Mouse (Mus musculus) stomach, embryonic 14.5 days (tissue): Measurements from ENCODE around the gene Senp3. TPM values are rescaled to one million over a fixed set of nuclear protein-coding genes. Genes with fewer than 3 reads are reported as not detected.
"Not testable (repeated sequence)": the region's sequence is repeated elsewhere in the genome, so short reads cannot be mapped to it uniquely, and the experiment has no call there.

Source experiments
- ATAC-seq: fragments of 200-750 bp; cut with Nextera tagmentation; 2 replicates; pipeline ENCODE4 v1.8.0; 2017; ENCODE audit warnings: low read depth, moderate TSS enrichment; ENCODE audit not compliant: insufficient number of reproducible peaks, insufficient read depth, low FRiP score
- H3K27ac ChIP-seq: fragments of 300-500 bp; sonication (generic); 2 replicates; pipeline ENCODE4 v1.5.1; 2014; ENCODE audit warnings: mild to moderate bottlenecking, low read length, moderate library complexity, mixed read lengths
- H3K27me3 ChIP-seq: fragments of 300-500 bp; sonication (generic); 2 replicates; pipeline ENCODE4 v1.6.1; 2014; ENCODE audit warnings: low read length, control low read depth, mixed read lengths; ENCODE audit not compliant: control insufficient read depth, insufficient read depth
- H3K36me3 ChIP-seq: fragments of 300-500 bp; sonication (generic); 2 replicates; pipeline ENCODE4 v1.6.1; 2014; ENCODE audit warnings: mild to moderate bottlenecking, control low read depth, low read length, moderate library complexity, mixed read lengths; ENCODE audit not compliant: control insufficient read depth, insufficient read depth
- H3K4me1 ChIP-seq: fragments of 300-500 bp; sonication (generic); 2 replicates; pipeline ENCODE4 v1.6.1; 2014; ENCODE audit warnings: low read length, control low read depth, mixed read lengths; ENCODE audit not compliant: control insufficient read depth, insufficient read depth
- H3K4me2 ChIP-seq: fragments of 300-500 bp; sonication (generic); replicated peaks from 2 replicates; pipeline ENCODE4 v1.6.1; 2014; ENCODE audit warnings: low read depth, low read length, control low read depth
- H3K4me3 ChIP-seq: fragments of 300-500 bp; sonication (generic); 2 replicates; pipeline ENCODE4 v1.5.1; 2014; ENCODE audit warnings: low read depth, low read length, control low read depth
- H3K9ac ChIP-seq: fragments of 300-500 bp; sonication (generic); replicated peaks from 2 replicates; pipeline ENCODE4 v1.6.1; 2014; ENCODE audit warnings: low read depth, mild to moderate bottlenecking, control low read depth, low read length, moderate library complexity, mixed read lengths
- H3K9me3 ChIP-seq: fragments of 300-500 bp; sonication (generic); 2 replicates; pipeline ENCODE4 v1.6.1; 2016; ENCODE audit warnings: low read depth, low read length, control low read depth; ENCODE audit not compliant: control insufficient read depth
- WGBS: fragments of 180-500 bp; shearing (Covaris S2); extraction: QIAGEN DNeasy Blood & Tissue Kit; methylation state at CpG from one replicate; pipeline ENCODE4 v1.1.7; 2014; 5-methylcytosine and 5-hydroxymethylcytosine counted together
- microRNA counts: library from miRNA; unstranded; fragments of <30 nt; microRNA quantifications from one replicate; lab custom pipeline; 2016
- microRNA-seq: library from miRNA; unstranded; fragments of <30 nt; microRNA quantifications from one replicate; pipeline ENCODE4, GENCODE M21; 2016
- polyA plus RNA-seq: library from polyadenylated mRNA; unstranded; fragments of >200 nt; fragmentation: Nextera tagmentation; extraction: Ambion mirVana; gene quantifications from 2 replicates; pipeline ENCODE4 v1.2.1, GENCODE M21; 2014

Gene Senp3
- polyA plus RNA-seq, 1 experiment from 2014 or later = 102 TPM

- peaks cover 5% of the 10 kb centered on the region for H3K36me3 ChIP-seq
- ATAC-seq = peak; percentile 54
- peaks cover 17% of the 10 kb centered on the region for H3K4me1 ChIP-seq
- H3K9me3 ChIP-seq = no peaks in the 10 kb centered on the region
- peak overlapping the region; percentile 95 for H3K9ac ChIP-seq
- peak overlapping the region; percentile 98 for H3K4me3 ChIP-seq
- H3K27ac ChIP-seq = peak overlapping the region; percentile 90
- H3K4me2 ChIP-seq = peak overlapping the region; percentile 81
- WGBS = under 1% methylated on average over 37 of the region's 50 CpGs
- H3K27me3 ChIP-seq = no peaks in the 10 kb centered on the region
Observed at GRCm38 (mm10) chr11:69633128-69633866, 48.6 kb downstream of the Senp3 start.

DNA sequence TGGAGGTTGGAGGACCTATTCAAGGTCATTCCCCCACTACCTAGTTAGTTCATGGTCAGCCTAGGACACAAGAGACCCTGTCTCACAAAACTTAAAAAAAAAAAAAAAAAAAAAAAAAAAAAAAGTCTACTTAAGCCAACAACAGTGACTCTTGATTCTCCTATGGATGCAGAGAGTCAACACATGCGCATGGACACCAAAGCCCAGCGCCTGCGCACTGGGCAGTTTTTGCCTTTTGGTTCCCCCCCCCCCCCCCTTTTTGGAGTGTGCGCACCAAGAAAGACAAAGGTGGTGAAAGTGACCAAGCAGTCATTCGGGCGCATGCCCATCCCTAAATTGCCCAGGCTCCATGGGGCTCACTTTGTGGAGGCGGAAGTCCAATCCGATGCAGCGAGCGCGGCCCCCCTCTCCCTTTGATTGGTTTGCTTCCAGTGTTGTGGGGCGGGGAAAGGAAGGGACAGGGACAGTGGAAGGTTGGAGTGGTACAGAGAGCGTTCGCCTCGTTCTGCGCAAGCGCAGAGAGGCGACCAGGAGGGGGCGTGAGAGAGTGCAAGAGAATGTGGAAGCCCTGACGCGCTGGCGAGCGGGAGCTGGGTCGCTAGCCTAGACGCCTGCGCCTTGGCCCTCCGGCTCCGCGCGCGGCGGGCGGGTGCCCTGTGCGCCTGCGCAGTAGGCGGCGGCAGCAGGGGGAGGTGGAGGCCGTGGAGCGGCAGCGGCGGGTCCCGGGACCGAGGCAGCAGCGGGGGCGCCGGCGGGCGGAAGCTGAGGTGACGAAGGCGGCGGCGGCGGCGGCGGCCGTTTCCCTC lies 49.4 kb downstream of the Senp3 start, which contains the start of gene Fxr2:
TSS of gene Fxr2 (plus strand) at position 707 of the 806 bp plus-strand sequence.
- Histone ChIP-seq H3K4me2 (peak within 1 kb of the TSS; percentile 81), H3K36me3 (peaks cover 3% of the 10 kb centered on the region), H3K4me3 (peak within 1 kb of the TSS; percentile 98), H3K9ac (peak within 1 kb of the TSS; percentile 95), H3K4me1 (peaks cover 17% of the 10 kb centered on the region), H3K9me3 (no peaks in the 10 kb centered on the region), H3K27ac (peak within 1 kb of the TSS; percentile 90), H3K27me3 (no peaks in the 10 kb centered on the region)
- under 1% methylated on average over 42 of the region's 56 CpGs for WGBS
- peak; percentile 99 for ATAC-seq

- peaks cover 9% of the 10 kb centered on the region for H3K4me1 ChIP-seq
- ATAC-seq = no peak
- no peak overlapping the region for H3K9ac ChIP-seq
- 71% methylated on average over 1 of the region's 1 CpGs for WGBS
- no peak overlapping the region for H3K4me3 ChIP-seq
- H3K27ac ChIP-seq = no peak overlapping the region
- no peaks in the 10 kb centered on the region for H3K36me3 ChIP-seq
- no peak overlapping the region for H3K4me2 ChIP-seq
- no peaks in the 10 kb centered on the region for H3K9me3 ChIP-seq
- H3K27me3 ChIP-seq = no peaks in the 10 kb centered on the region
Observed at GRCm38 (mm10) chr11:69629802-69630201, 52.1 kb downstream of the Senp3 start.

GRCm38 (mm10) chr11:69628286-69628685 lies 53.6 kb downstream of the Senp3 start:
- Histone ChIP-seq H3K36me3 (no peaks in the 10 kb centered on the region), H3K4me3 (no peak overlapping the region), H3K4me2 (no peak overlapping the region), H3K9ac (no peak overlapping the region), H3K27ac (no peak overlapping the region), H3K9me3 (no peaks in the 10 kb centered on the region), H3K4me1 (no peaks in the 10 kb centered on the region), H3K27me3 (no peaks in the 10 kb centered on the region)
- no peak for ATAC-seq
- 36% methylated on average over 6 of the region's 6 CpGs for WGBS

GRCm38 (mm10) chr11:69624339-69624738 lies 57.5 kb downstream of the Senp3 start:
- not testable (repeated sequence) for H3K4me3 ChIP-seq, H3K27ac ChIP-seq, ATAC-seq, H3K9me3 ChIP-seq, H3K9ac ChIP-seq, H3K27me3 ChIP-seq, H3K4me2 ChIP-seq, H3K4me1 ChIP-seq, H3K36me3 ChIP-seq
- WGBS = 81% methylated on average over 2 of the region's 2 CpGs

MicroRNAs encoded within 50 kb of the gene (microRNA counts, 519-probe panel; counts per million panel counts)
- microRNA mmu-miR-1934 (lab: Ali Mortazavi, UCI) = not detected
- microRNA mmu-miR-467f (lab: Ali Mortazavi, UCI) = 2,828 counts per million, percentile 49 among the panel's probes with 10 or more counts

Small RNA genes within 50 kb of the gene (microRNA-seq; reads per million reads assigned to microRNA genes)
- gene Mir1934 = 3.1 reads per million, percentile 6 among the genes with 10 or more reads in this experiment
- not detected for gene Mir467f

Other genes starting within 250 kb of the Senp3 start
- gene Dnah2, start 133.0 kb downstream of the Senp3 start, polyA plus RNA-seq = 1.4 and 2.3 TPM in 2 replicates
- 5.5 and 5.7 TPM in 2 replicates for gene Efnb3, start 121.9 kb downstream of the Senp3 start, polyA plus RNA-seq
- 22.1 and 23.1 TPM in 2 replicates for gene Wrap53, start 101.8 kb downstream of the Senp3 start, polyA plus RNA-seq
- 155 and 163 TPM in 2 replicates for gene Trp53, start 101.7 kb downstream of the Senp3 start, polyA plus RNA-seq
- 8.8 and 10.0 TPM in 2 replicates for gene Atp1b2, start 76.1 kb downstream of the Senp3 start, polyA plus RNA-seq
- gene Shbg, start 64.2 kb downstream of the Senp3 start, polyA plus RNA-seq = not detected in 2 replicates
- gene Sat2, start 60.1 kb downstream of the Senp3 start, polyA plus RNA-seq = 17.5 and 18.7 TPM in 2 replicates
- 20.9 and 26.0 TPM in 2 replicates for gene Fxr2, start 49.1 kb downstream of the Senp3 start, polyA plus RNA-seq
- gene Sox15, start 26.8 kb downstream of the Senp3 start, polyA plus RNA-seq = 4.1 and 4.7 TPM in 2 replicates
- gene Mpdu1, start 19.4 kb downstream of the Senp3 start, polyA plus RNA-seq = 49.9 and 50.2 TPM in 2 replicates
- gene Cd68, start 15.9 kb downstream of the Senp3 start, polyA plus RNA-seq = 12.5 and 16.4 TPM in 2 replicates
- gene Eif4a1, start 9.7 kb downstream of the Senp3 start, polyA plus RNA-seq = 654 and 666 TPM in 2 replicates
- gene Tnfsf13, start 3.7 kb upstream of the Senp3 start, polyA plus RNA-seq = 0.67 TPM in 1 of 2 replicates, not detected in the other
- gene Tnfsf12, start 13.8 kb upstream of the Senp3 start, polyA plus RNA-seq = 9.9 and 11.7 TPM in 2 replicates
- gene Tnfsfm13, start 14.0 kb upstream of the Senp3 start, polyA plus RNA-seq = 5.5 TPM in 2 replicates
- 39.3 and 43.6 TPM in 2 replicates for gene Polr2a, start 76.6 kb upstream of the Senp3 start, polyA plus RNA-seq
- gene Slc35g3, start 79.9 kb upstream of the Senp3 start, polyA plus RNA-seq = not detected in 2 replicates
- gene Zbtb4, start 83.8 kb upstream of the Senp3 start, polyA plus RNA-seq = 3.9 and 4.0 TPM in 2 replicates
- 6.7 and 7.5 TPM in 2 replicates for gene Chrnb1, start 113.9 kb upstream of the Senp3 start, polyA plus RNA-seq
- 2.1 and 3.6 TPM in 2 replicates for gene Fgf11, start 119.8 kb upstream of the Senp3 start, polyA plus RNA-seq
- gene Tmem102, start 123.5 kb upstream of the Senp3 start, polyA plus RNA-seq = 12.2 and 15.0 TPM in 2 replicates
- not detected in 2 replicates for gene Gm39566, start 133.2 kb upstream of the Senp3 start, polyA plus RNA-seq
- gene Spem2, start 136.4 kb upstream of the Senp3 start, polyA plus RNA-seq = not detected in 2 replicates
- 0.41 TPM in 1 of 2 replicates, not detected in the other for gene Spem1, start 140.1 kb upstream of the Senp3 start, polyA plus RNA-seq
- 10.6 and 11.9 TPM in 2 replicates for gene Nlgn2, start 155.7 kb upstream of the Senp3 start, polyA plus RNA-seq
- gene Tmem256, start 156.4 kb upstream of the Senp3 start, polyA plus RNA-seq = 433 and 495 TPM in 2 replicates
- 102 and 110 TPM in 2 replicates for gene Plscr3, start 164.3 kb upstream of the Senp3 start, polyA plus RNA-seq
- 11.1 TPM in 2 replicates for gene Tnk1, start 176.6 kb upstream of the Senp3 start, polyA plus RNA-seq
- gene Tmem95, start 195.9 kb upstream of the Senp3 start, polyA plus RNA-seq = not detected in 2 replicates
- 5.0 and 5.3 TPM in 2 replicates for gene Kctd11, start 199.3 kb upstream of the Senp3 start, polyA plus RNA-seq
- 3.5 and 4.0 TPM in 2 replicates for gene Acap1, start 213.5 kb upstream of the Senp3 start, polyA plus RNA-seq
- gene 2810408A11Rik, start 218.9 kb upstream of the Senp3 start, polyA plus RNA-seq = 8.5 and 10.4 TPM in 2 replicates
- gene Neurl4, start 219.0 kb upstream of the Senp3 start, polyA plus RNA-seq = 12.6 and 12.7 TPM in 2 replicates
- 71.3 and 80.0 TPM in 2 replicates for gene Gps2, start 231.8 kb upstream of the Senp3 start, polyA plus RNA-seq
- gene Eif5a, start 239.9 kb upstream of the Senp3 start, polyA plus RNA-seq = 1,510 and 1,553 TPM in 2 replicates